Mouse (Mus musculus) neural tube, embryonic 14.5 days (tissue): ENCODE measurements at regions not wholly inside any gene's neighbourhood (a gene's known extent, or its start where the extent isn't known, plus 50 kb on each side); places are given as distances from the start of the nearest gene placed in this dataset.

Experiments
- ATAC-seq: fragments of 200-750 bp; cut with Nextera tagmentation; 2 replicates; pipeline ENCODE4 v1.8.0; 2017; ENCODE audit warnings: low read depth, mild to moderate bottlenecking, moderate TSS enrichment, moderate library complexity
- H3K27ac ChIP-seq: fragments of 300-500 bp; sonication (generic); 2 replicates; pipeline ENCODE4 v1.5.1; 2014; ENCODE audit warnings: low read depth, mild to moderate bottlenecking, control low read depth, low read length, moderate library complexity, mixed read lengths
- H3K27me3 ChIP-seq: fragments of 300-500 bp; sonication (generic); 2 replicates; pipeline ENCODE4 v1.6.1; 2014; ENCODE audit warnings: low read length; ENCODE audit not compliant: control insufficient read depth, insufficient read depth
- H3K36me3 ChIP-seq: fragments of 300-500 bp; sonication (generic); 2 replicates; pipeline ENCODE4 v1.6.1; 2014; ENCODE audit warnings: low read length, mixed read lengths; ENCODE audit not compliant: control insufficient read depth, insufficient read depth
- H3K4me1 ChIP-seq: fragments of 300-500 bp; sonication (generic); 2 replicates; pipeline ENCODE4 v1.6.1; 2014; ENCODE audit warnings: low read length; ENCODE audit not compliant: control insufficient read depth, insufficient read depth
- H3K4me2 ChIP-seq: fragments of 300-500 bp; sonication (generic); 2 replicates; pipeline ENCODE4 v1.6.1; 2014; ENCODE audit warnings: mild to moderate bottlenecking, low read depth, low read length, control low read depth
- H3K4me3 ChIP-seq: fragments of 300-500 bp; sonication (generic); 2 replicates; pipeline ENCODE4 v1.5.1; 2014; ENCODE audit warnings: low read depth, low read length, control low read depth, mixed read lengths
- H3K9ac ChIP-seq: fragments of 300-500 bp; sonication (generic); replicated peaks from 2 replicates; pipeline ENCODE4 v1.6.1; 2014; ENCODE audit warnings: low read depth, mild to moderate bottlenecking, control low read depth, low read length, mixed read lengths
- H3K9me3 ChIP-seq: fragments of 300-500 bp; sonication (generic); 2 replicates; pipeline ENCODE4 v1.6.1; 2016; ENCODE audit warnings: low read length; ENCODE audit not compliant: control insufficient read depth
- WGBS: fragments of 180-500 bp; shearing (Covaris S2); extraction: QIAGEN DNeasy Blood & Tissue Kit; methylation state at CpG from one replicate; pipeline ENCODE4 v1.1.7; 2014; 5-methylcytosine and 5-hydroxymethylcytosine counted together

DNA sequence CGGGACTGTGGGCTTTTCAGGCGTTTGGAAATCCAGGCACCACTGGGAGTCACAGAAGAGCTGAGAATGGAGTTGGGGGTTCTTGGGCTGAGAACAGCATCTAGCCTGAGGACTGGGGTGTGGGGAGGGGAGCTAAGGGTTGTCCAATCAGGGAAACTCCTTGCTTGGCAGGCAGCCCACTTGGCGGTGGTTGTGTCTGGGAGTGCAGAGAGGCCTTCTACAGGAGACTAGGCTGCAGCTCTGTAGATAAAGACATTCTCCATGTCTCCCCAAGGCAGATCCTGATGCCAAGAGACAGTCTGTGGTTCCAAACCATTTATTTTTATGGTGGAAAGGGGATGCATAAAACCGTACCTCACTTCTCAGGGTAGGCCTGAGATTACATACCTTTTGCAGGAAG, 774.6 kb downstream of the Brinp1 start:
- no peak overlapping the region for H3K9ac ChIP-seq
- no peak overlapping the region for H3K4me2 ChIP-seq
- ATAC-seq, result no peak
- H3K27me3 ChIP-seq, result no peaks in the 10 kb centered on the region
- no peaks in the 10 kb centered on the region for H3K36me3 ChIP-seq
- 79% methylated on average over 4 of the region's 4 CpGs for WGBS
- no peaks in the 10 kb centered on the region for H3K9me3 ChIP-seq
- no peak overlapping the region for H3K27ac ChIP-seq
- H3K4me3 ChIP-seq, result no peak overlapping the region
- no peaks in the 10 kb centered on the region for H3K4me1 ChIP-seq

DNA sequence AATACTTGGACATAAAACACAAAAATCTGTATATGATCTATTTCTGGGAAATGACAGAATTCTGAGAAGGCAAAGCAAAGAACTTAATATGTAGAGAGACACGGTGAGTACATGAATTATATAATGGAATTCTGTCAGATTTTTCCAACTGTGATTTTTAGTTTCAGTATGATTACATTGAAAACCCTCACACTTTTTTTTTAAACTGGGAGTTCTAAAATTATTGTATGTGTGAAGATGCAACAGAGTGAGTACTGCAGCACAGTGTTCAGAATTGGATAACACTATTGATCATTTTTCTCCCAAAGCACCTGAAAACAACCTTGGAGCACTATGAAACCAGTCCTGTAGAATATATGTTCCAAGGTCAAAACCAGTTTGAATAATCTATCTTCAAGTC, 797.7 kb downstream of the Brinp1 start:
- H3K4me1 ChIP-seq, result no peaks in the 10 kb centered on the region
- no peaks in the 10 kb centered on the region for H3K9me3 ChIP-seq
- ATAC-seq, result no peak
- no peak overlapping the region for H3K9ac ChIP-seq
- H3K27me3 ChIP-seq, result no peaks in the 10 kb centered on the region
- H3K4me2 ChIP-seq, result no peak overlapping the region
- 79% methylated on average over 1 of the region's 1 CpGs for WGBS
- H3K4me3 ChIP-seq, result no peak overlapping the region
- H3K36me3 ChIP-seq, result no peaks in the 10 kb centered on the region
- no peak overlapping the region for H3K27ac ChIP-seq

- Histone ChIP-seq H3K4me1 (no peaks in the 10 kb centered on the region), H3K9me3 (no peaks in the 10 kb centered on the region), H3K36me3 (no peaks in the 10 kb centered on the region), H3K4me2 (no peak overlapping the region), H3K27ac (no peak overlapping the region), H3K4me3 (no peak overlapping the region), H3K27me3 (no peaks in the 10 kb centered on the region), H3K9ac (no peak overlapping the region)
- 73% methylated on average over 5 of the region's 5 CpGs for WGBS
- ATAC-seq, result no peak
Measured at GRCm38 (mm10) chr4:68148483-68149069, 805.6 kb downstream of the Brinp1 start.

DNA sequence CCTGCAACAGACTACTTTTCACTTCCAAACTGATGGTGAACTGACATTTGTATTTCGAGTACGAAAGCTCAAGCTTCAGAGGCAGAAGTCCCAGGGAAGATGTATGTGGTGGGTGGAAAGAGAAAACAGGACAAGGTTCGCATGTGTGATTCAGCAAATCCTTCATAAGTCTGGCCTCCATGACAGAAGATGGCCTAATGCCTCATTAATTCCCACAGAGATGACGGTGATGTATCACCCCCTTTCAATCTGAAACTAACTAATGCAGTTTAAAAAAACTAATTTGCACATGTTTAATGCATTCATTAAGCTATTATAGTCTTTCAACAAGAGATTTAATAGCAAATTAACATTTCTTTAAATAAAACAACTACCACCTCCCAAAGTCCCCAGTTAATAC, 826.1 kb downstream of the Brinp1 start:
- Histone ChIP-seq H3K4me2 (no peak overlapping the region), H3K27ac (no peak overlapping the region), H3K4me3 (no peak overlapping the region), H3K4me1 (no peaks in the 10 kb centered on the region), H3K9ac (no peak overlapping the region), H3K27me3 (no peaks in the 10 kb centered on the region), H3K9me3 (no peaks in the 10 kb centered on the region), H3K36me3 (no peaks in the 10 kb centered on the region)
- WGBS, result 42% methylated on average over 4 of the region's 4 CpGs
- ATAC-seq, result no peak

- no peaks in the 10 kb centered on the region for H3K4me1 ChIP-seq
- no peak overlapping the region for H3K4me3 ChIP-seq
- no peak for ATAC-seq
- no peak overlapping the region for H3K9ac ChIP-seq
- no peaks in the 10 kb centered on the region for H3K27me3 ChIP-seq
- H3K27ac ChIP-seq, result no peak overlapping the region
- H3K4me2 ChIP-seq, result no peak overlapping the region
- no peaks in the 10 kb centered on the region for H3K36me3 ChIP-seq
- H3K9me3 ChIP-seq, result no peaks in the 10 kb centered on the region
Measured at GRCm38 (mm10) chr4:68114502-68114901, 839.7 kb downstream of the Brinp1 start.

- H3K36me3 ChIP-seq, result no peaks in the 10 kb centered on the region
- H3K4me2 ChIP-seq, result no peak overlapping the region
- no peak overlapping the region for H3K27ac ChIP-seq
- 90% methylated on average over 3 of the region's 3 CpGs for WGBS
- no peaks in the 10 kb centered on the region for H3K4me1 ChIP-seq
- H3K4me3 ChIP-seq, result no peak overlapping the region
- no peaks in the 10 kb centered on the region for H3K9me3 ChIP-seq
- no peak overlapping the region for H3K9ac ChIP-seq
- H3K27me3 ChIP-seq, result no peaks in the 10 kb centered on the region
- no peak for ATAC-seq
Measured at GRCm38 (mm10) chr4:68085255-68085654, 868.9 kb downstream of the Brinp1 start.

DNA sequence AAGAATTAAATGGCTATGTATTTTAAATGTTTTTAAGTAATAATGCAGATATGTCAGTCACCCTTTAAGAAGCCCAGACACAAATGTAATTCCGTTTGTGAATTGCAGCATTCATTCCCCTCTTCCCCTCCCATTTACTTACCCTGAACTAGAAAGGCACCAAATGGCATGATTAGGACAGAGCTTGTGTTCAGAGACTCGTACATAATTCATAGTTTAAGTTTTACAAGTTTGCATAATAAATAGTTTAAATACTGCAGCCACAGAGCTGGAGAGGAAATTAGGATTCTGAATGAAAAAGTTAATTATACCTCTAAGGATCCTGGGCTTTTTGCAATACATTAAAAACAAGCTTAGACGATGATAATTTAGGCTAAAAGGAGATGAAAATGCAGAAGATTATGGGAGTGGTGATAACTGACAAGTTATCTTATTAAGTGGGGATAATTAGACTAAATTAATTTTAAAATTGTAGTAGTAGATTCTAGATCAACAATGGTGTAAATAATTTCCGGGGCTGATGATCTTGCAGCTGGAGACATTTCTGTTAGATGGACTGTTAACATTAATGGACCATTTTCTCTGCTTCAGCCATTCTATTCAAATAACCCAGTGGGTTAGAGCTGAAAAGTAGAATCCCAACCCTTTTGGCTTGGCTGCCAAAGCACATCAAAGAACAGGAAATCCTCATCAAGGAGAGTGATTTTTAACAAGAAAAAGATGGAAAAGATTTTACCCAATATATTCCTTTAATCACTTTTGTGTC, 897.2 kb downstream of the Brinp1 start:
- Histone ChIP-seq H3K4me3 (no peak overlapping the region), H3K27me3 (no peaks in the 10 kb centered on the region), H3K9me3 (no peaks in the 10 kb centered on the region), H3K4me2 (no peak overlapping the region), H3K36me3 (no peaks in the 10 kb centered on the region), H3K9ac (no peak overlapping the region), H3K27ac (no peak overlapping the region), H3K4me1 (no peaks in the 10 kb centered on the region)
- ATAC-seq, result no peak
- 53% methylated on average over 4 of the region's 4 CpGs for WGBS

DNA sequence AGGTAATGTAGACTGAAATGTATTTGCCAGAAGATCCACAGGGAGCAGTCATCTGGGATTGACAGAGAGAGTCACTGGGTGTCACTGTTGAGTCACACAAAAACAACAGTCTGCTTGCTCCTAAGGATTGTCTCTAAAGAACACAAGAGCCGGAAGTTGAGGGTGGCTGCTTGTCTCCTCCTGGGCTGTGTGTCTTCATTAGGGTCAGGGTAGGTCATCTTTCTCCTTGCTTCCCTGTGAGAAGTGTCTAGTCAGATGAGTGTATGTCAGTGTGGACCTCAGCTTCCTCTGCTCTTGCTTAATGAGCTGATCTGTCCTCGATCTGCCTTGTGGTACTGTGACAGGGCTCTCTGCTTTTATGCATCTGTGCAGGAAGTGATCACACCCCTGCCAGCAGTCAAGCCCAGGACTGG, 931.3 kb downstream of the Brinp1 start:
- no peak overlapping the region for H3K4me3 ChIP-seq
- peak; percentile 95 for ATAC-seq
- H3K27ac ChIP-seq, result no peak overlapping the region
- no peak overlapping the region for H3K4me2 ChIP-seq
- no peaks in the 10 kb centered on the region for H3K36me3 ChIP-seq
- 7% methylated on average over 2 of the region's 2 CpGs for WGBS
- no peaks in the 10 kb centered on the region for H3K27me3 ChIP-seq
- no peaks in the 10 kb centered on the region for H3K9me3 ChIP-seq
- no peak overlapping the region for H3K9ac ChIP-seq
- H3K4me1 ChIP-seq, result no peaks in the 10 kb centered on the region

- Histone ChIP-seq H3K27ac (no peak overlapping the region), H3K4me2 (no peak overlapping the region), H3K4me3 (no peak overlapping the region), H3K9ac (no peak overlapping the region), H3K9me3 (no peaks in the 10 kb centered on the region), H3K27me3 (no peaks in the 10 kb centered on the region), H3K36me3 (no peaks in the 10 kb centered on the region), H3K4me1 (no peaks in the 10 kb centered on the region)
- ATAC-seq, result no peak
- WGBS, result 58% methylated on average over 2 of the region's 2 CpGs
Measured at GRCm38 (mm10) chr4:68011371-68011770, 942.8 kb downstream of the Brinp1 start.
